Mouse (Mus musculus) telencephalon, adult 2 months (tissue): Measurements from ENCODE around the gene Hoxc8.

Experiments used
- DNase-seq: peaks from one replicate; pipeline ENCODE4 v3.0.0-alpha.2; 2011; ENCODE audit warnings: low read depth, low spot score

Hoxc8 gene

DNA sequence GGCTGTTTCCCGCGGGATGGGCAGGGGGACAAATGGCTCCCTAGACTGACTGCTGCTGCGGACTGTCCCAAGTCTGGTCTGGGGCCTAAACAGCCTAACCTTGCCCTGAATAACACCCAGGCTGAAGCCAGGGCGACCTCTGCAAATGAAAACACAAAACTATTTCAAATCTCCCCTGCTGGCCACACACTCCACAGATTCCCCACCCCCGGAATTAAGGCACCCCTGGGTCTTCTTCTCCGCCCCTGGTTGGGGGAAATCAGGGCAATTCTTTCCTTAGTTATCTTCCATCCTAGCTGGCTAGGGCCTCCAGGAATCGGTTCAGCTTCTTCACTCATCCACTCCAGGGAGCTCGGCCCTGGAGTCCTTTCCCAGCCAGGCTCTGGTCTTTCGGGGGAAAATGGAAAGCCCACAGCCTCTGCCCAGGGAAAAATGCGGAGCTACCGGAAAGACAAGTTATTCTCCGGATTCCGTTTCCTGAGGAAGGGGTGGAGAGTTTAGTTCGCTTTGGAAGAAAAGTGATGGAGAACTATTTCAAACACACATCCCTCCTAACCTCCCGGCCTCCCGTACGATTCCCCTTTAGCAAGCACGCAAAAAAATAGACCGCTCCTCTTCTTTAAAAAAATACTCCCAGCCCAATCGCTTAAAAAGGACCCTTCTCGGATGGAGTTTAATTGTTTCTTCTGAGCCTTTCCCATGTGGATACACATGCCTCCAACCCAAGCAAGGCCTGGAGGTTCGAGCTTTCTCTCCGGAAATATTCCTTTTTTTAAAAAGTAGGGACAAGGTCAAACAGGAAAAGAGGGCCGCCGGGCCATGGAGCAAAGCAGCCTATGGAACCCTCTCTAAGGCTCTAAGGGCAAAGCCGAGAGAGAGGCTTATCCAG is 25.2 kb upstream of the Hoxc8 start:
- no peak for DNase-seq

DNA sequence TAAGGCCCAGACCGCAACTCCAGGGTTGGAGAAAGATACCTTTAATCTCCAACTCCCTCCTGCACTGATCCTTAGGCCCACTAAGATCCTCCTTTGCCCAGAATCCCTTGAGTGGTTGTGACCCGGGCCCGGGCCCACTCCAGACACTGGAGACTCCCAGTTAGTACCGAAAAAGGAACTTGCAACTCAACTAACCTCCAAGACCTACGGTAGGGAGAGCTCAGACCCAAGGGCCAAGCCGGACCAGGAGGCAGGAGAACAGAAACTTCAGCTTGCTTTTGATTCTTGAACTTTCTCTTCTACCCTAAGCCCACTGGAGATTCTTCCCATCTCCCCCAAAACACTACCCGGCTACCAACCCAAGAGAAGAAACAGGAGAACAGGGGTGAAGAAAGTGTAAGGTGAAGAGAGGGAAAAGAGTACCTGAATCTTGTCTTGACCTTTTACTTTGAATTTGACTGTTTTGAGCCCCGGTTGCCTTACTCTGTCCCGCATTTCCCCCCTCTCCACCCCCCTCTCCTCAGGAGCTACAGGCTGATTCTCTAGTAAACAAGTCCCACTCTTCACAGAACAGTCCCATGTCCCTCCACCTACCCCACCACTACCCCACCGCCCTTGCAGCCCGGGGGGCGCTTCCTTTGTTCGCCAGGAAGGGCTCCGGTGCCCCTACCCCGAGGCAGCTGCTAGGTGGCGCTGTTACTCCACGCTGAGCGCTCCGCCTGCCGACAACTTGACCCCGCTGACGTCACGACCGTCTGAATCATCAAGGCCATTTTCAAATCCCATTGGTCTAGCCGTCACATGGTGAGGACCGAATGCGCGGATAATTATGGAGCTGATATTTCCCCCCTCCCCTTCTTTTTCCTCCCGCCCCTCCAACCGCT is 24.3 kb upstream of the Hoxc8 start:
- no peak for DNase-seq

DNA sequence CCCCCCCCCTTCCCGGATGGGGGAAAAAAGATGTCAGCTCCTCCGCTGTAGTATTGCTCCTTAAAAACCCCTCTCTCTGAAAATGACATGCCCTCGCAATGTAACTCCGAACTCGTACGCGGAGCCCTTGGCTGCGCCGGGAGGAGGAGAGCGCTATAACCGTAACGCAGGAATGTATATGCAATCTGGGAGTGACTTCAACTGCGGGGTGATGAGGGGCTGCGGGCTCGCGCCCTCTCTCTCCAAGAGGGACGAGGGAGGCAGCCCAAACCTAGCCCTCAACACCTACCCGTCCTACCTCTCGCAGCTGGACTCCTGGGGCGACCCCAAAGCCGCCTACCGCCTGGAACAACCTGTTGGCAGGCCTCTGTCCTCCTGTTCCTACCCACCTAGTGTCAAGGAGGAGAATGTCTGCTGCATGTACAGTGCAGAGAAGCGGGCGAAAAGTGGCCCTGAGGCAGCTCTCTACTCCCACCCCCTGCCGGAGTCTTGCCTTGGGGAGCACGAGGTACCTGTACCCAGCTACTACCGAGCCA is 23.6 kb upstream of the Hoxc8 start, which contains the start of gene Hoxc10:
Gene Hoxc10 (plus strand): TSS at position 21 of the 536 bp plus-strand sequence.
- no peak for DNase-seq

DNA sequence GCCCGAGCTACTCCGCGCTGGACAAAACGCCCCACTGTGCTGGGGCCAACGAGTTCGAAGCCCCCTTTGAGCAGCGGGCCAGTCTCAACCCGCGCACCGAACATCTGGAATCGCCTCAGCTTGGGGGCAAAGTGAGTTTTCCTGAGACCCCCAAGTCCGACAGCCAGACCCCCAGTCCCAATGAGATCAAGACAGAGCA is 23.2 kb upstream of the Hoxc8 start, which contains the start of gene Hoxc5:
Gene Hoxc5 (plus strand): TSS at position 132 of the 199 bp plus-strand sequence.
- DNase-seq, result no peak

DNA sequence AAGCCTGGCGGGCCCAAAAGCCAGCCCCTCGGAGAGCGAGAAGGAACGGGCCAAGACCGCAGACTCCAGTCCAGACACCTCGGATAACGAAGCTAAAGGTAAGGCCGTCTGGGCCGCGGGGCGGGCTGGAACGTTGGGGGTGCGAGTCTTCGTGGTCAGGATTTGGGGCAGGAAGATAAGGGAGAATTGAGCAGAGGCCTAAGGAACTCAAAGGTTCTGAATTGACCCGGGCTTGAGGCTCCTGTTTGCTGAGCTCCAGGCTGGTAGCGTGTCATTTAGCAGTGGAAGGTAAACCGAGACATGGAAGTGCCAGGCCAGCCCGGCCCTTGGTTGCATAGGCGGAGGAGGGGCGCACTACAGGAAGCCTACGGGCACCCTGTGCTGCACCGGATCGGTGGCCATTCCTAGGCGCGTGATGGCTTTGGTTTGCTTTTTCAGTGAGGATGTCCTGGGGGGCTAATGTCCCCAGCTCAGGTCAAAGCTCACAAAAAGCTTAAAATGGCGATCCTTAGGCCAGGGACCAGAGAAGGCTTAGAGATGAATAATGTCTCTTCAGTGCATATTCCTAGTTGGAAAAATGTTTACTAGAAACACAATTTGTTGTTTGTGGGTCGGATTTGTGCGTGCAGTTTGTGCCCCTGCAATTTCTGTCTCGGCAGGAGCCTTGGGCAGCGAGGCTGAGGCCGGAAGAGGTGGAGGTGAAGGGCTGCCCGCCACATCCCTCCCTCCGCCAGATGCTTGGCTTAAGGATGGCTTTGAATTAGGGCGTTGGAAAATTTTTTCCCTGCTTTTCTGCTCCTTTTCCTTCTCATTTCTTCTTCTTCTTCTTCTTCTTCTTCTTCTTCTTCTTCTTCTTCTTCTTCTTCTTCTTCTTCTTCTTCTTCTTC is 22.7 kb upstream of the Hoxc8 start:
- no peak for DNase-seq

DNA sequence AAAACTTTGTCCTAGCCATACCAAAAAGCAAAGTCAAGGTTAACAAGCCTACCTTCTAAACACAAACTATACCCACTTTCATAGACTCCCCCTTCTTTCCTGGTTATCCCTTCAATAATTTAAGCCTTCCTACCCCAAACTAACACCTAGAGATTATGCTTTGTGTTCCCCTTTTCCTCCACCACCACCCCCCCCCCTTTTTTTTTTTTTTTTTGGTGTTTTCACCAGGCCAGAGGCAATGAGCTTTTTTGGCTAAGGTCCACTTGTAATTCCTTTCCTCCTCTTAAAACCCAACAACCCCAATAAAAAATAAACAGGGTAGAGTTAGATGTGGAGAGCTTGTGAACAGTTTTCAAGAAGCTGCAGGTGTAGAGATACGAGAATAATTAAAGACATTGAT is 21.1 kb upstream of the Hoxc8 start:
- DNase-seq, result no peak

DNA sequence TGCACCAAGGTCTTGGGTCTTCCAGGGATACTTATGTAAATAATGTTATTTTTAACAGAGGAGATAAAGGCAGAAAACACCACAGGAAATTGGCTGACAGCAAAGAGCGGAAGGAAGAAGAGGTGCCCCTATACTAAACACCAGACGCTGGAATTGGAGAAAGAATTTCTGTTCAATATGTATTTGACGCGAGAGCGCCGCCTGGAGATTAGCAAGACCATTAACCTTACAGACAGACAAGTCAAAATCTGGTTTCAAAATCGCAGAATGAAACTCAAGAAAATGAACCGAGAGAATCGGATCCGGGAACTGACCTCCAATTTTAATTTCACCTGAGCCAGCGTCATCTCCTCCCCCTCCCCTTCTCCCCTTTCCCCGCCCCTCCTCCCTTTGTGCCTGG is 19.7 kb upstream of the Hoxc8 start:
- DNase-seq, result no peak

DNA sequence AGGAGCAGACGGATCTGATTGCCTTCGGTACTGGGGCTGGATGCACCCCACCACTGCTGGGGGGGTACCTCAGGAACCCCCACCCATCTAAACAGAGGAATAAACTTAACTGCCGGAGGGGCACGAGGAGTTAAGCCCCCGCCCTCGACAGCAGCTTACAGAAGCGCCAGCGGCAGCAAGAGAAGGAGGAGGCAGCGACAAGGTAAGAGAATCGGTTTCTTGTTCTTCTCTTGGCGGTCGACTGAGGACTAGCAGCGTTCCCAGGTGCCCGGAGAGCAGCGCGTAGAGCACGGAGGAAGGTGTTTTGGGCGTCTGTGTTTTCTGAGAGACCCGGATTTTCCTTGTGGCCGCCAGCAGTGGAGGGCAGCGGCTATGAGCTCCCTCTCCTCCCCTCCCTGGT is 18.2 kb upstream of the Hoxc8 start:
- no peak for DNase-seq

DNA sequence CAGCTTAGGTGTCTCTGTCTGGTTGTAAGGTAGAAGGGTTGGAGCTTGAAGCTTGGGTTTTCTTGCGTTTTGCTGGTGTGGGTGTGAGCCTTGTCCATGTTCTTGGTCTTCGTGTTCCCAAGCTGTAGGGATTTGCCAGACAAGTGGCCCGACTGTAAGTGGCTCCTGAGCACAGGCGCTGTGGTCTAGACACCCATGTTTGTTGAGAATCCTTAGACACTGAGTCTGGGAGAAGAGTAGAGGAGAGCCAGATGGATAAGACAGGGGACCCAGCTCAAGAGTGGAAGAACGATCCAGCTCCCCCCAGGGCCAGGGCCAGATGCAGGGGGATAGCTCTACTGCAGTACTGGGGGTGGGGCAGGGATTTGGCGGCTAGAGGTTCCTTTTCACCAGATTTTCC is 17.7 kb upstream of the Hoxc8 start:
- DNase-seq, result no peak

DNA sequence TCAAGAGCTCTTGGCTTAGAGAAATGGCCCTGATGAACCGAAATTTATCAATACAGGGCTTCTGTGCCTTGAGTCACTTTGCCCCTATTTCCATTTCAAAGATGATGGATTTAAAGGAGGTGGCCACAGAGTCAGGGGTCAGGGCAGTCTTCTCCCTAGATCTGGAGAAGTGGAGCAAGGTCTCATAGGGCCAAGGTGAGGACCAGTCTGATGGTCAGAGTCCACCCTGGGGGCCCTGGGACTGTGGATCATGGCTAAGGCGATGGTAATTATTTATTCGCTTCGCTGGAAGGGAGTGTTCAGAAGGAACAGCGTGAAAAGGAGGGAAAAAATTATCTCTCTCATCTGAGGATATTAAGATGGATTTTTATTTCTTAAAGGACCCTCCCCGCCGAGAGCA is 15.4 kb upstream of the Hoxc8 start:
- no peak for DNase-seq

DNA sequence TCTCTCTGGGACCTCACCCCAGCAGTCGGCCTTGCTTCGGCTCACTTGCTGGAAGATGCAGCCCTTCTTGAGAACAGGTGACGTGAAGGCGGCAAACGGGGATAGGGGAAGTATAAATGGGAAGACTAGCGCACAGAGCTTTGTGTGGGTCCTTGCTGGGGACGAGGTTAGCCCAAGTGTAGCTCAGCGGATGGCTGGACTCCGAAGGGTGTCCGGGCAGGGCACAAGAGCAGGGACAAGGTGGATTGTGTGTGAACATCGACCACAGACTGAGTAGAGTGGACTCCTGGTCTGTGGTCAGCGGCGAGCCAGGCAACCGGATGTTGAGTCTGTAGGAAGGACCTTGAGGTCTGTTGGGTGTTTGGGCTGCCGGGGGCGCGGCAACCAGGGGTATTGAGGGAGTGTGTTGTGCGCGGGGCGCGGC is 14.7 kb upstream of the Hoxc8 start:
- no peak for DNase-seq

DNA sequence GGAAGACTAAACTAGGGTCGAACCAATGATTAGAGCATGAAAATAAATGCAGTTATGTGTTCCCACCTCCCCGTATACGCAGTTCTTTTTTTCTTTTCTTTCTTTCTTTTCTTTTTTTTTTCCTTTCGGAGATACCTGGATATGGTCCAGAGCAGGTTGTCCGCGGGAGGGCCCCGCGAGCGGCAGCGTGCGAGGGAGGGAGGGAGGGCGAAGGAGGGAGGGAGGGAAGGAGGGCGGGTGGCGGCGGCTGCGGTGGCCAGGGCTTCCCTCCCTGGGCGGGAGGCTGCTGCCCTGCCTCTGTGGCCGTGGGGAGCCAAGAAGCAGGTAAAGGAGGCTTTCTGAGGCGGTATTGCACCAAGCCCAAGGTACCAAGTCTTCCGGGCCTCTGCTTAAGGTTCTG is 14.2 kb upstream of the Hoxc8 start, which contains the start of gene Hoxc9:
Gene Hoxc9 (plus strand): TSS at position 269 of the 400 bp plus-strand sequence.
- no peak for DNase-seq

DNA sequence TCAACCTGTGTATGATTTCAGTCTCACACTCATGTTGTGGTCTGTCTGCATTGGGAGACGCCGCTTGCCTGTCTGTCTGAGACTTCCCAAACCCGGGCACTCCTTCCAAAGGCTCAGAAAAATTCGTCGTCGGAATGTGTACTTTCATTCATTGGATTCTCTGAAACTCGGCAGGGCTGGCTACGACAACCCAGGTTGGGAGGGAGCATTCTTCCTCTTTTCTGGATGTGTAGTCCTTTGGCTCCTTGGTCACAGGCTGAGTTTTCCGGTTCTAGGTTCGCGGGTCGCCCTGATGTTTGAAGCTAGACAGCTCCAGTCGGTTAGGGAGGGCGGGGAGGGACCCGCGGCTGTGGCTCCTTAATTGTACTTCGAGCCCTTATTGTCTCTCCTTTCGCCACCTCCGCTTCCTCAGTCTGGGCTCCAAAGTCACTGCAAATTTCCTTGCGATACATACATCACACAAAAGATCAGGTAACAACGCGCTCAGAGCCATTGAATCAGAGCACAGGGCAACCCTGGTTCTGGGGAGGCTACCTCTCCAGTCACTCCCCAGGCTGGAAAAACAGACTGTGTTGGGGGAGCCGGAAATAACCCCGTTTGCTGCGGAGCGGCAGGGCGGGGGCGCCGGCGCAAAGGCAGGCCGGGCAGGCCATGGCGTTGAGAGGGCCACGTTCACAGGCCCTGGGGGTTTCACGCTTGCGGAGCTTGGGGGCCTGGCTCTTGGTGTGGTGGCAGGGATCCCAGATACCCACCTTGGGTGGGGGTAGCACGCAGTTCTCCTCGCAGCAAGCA is 13.6 kb upstream of the Hoxc8 start:
- DNase-seq, result no peak

DNA sequence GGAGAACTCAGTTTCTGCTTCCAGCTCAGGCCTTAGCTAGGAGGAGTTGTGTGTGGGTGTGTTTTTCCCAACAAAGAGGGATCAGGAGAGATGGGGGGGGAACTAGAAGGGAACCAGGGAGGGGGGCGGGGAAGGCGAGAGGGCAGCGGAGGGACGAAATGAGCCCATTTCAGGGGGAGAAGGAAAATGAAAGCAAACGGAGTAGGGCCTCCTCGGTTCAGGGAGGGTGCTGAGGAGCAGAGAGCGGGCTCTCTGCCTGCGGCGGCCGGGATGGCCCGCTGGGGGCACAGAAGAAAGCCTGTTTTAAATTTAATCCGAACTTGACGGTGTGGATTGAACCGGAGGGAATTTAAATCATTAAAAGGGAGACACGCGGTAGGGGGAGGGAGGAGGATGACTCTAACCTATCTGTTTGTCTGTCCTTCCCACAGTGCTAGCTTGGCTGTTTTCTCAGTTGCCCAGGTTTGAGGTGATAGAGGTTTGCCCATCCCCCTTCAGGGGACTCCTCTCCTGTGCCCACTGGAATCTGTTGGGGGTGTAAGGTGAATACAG is 12.9 kb upstream of the Hoxc8 start:
- DNase-seq, result no peak

DNA sequence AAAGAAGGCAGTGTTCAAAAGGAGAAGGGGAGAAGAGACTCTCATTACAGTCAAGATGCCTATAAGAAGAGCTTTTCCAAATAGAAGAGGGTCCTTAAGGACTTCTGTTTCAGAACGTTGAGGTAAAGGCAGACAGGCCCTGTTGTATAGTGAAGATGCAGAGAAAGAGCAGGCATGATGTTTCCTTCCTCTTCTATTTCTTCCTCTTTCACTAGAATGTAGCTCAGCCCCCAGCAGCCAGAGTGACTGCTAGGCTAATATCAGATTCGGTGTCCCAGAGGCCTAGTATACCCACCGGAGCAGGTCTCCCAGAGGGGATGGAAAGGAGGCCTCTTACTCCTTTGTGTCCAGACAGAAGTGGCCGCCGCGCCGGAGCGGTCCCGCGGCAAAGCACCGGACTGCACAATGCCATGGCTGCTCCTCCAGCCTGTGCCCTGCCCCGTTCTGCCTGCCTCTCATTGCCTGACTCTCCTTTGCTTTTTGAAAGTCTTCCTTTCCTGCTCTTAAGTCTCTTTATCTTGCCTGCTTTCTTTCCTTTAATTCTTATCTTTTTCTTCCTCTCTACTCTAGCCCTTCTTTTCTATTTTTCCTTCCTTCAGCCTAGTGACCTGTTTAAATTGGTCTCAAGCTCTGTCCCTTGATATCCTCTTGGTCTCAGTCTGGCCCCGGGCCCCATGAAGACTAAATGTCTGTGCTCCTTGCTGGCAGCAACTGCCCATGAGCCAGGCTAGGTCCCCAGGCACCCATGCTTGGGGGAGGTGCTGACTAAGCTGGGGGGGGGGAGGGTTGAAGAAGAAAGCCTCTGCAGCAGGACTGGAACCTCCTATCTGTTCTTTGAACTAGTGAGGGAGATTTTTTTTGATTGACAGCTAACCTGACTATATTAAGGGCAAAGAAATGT is 11.5 kb upstream of the Hoxc8 start:
- DNase-seq, result no peak

DNA sequence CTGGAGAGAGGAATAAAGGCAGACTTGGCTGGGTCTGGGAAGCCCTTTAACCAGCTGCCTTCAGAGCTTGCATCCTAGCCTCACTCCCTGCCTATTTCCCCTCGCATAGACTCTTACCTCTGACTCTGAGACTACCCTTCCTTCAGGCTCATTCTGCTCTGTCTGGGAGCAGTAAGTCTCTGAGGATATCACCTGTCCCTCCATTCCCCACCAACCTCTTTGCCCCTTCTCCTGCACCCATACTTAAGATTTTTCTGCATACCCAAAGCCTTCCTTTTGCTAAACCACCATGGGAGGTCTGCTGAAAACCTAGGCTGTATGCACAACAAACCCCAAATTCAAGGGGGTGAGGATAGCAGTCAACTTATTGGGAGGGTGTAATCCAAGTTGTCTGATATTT is 10.5 kb upstream of the Hoxc8 start:
- no peak for DNase-seq

DNA sequence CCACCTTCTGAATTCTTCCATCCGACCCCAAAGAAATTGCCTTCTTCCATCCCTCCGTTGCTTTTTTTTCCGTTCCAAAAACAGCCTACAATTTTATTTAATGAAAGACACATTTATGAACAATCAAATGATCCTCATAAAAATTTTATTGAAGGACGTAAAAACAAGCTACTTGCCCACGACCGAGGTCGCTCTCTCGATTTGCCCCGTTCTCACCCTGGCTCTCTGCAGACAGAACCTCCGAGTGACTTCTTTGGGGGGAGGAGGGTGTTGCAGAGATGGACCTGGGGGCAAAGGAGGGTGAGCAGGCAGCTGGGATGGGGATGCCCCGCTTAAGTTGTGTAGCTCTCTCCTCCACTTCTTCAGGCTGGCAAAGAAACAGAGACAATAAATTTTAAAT is 10.1 kb upstream of the Hoxc8 start:
- no peak for DNase-seq

DNA sequence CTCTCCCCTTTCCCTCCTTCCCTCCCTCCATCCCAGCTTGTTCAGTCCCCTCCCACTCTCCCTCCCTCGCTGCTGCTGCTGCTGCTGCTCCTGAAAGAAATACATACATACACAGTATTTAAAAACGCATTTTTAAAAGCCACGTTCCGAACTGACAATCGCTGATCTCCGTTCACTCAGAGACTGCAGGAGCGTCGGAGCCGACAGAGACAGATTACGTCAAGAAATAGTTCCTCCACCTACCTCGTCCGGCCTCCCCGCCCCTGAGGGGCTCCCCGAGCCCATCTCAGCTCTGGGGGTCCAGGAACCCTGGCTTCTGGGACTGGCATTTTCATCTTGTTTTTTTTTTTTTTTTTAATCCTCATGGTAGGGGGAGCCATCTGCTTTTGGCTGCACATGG is 9.5 kb upstream of the Hoxc8 start:
- no peak for DNase-seq
